In genomic region chr5:27018314-27018956, GRCm38 (mm10) we compare ENCODE assay signal across 30 mouse cellular contexts.
DNase-seq lines count a peak whose midpoint lies in the region; ATAC-seq and TF ChIP-seq lines count a peak whose summit lies in the region.
"Had no signal": no experiment of that assay in that cellular context is flagged by ENCODE, and none has a peak within 500 bp of the region (broad histone marks: within the 10 kb centered on the region; RNA-seq: fewer than 3 reads in every experiment).

No protein-coding gene starts in this region.

- no peak for DNase-seq in forebrain, postnatal 0 days
- no peak for DNase-seq in forebrain, embryonic 10.5 days (ENCODE audit: extremely low spot score, low spot score)
- no peak for DNase-seq in midbrain, embryonic 10.5 days (ENCODE audit: low spot score)
- no peak for DNase-seq in liver
- no peak for DNase-seq in cerebellum, postnatal 4 days (ENCODE audit: low spot score in 2 of 2)
- DNase-seq: adrenal gland, postnatal 10 days; cerebellum, adult 18-20 months; cerebellum, postnatal 10 days; gastrocnemius, postnatal 10 days; heart, postnatal 14 days; kidney, adult 8-10 months; kidney, postnatal 4 days; layer of hippocampus, postnatal 36 days; left cerebral cortex, postnatal 4 days; liver, embryonic 13.5 days; lung, adult 18-20 months; right cerebral cortex, postnatal 4 days; thymus, adult 18-20 months; thymus, postnatal 36 days had no signal

- no peak overlapping the region for H3K9ac ChIP-seq in forebrain, postnatal 0 days
- no peak overlapping the region for H3K9ac ChIP-seq in midbrain, embryonic 16.5 days (ENCODE audit: low read depth, low read length)
- H3K9ac ChIP-seq in neural tube, embryonic 14.5 days (replicated peaks; ENCODE audit: low read depth, low read length), result no peak overlapping the region
- H3K9ac ChIP-seq: forebrain, embryonic 12.5 days; liver, embryonic 13.5 days had no signal

- no peak overlapping the region for H3K4me3 ChIP-seq in forebrain, postnatal 0 days (ENCODE audit: low read depth, low read length)
- no peak overlapping the region for H3K4me3 ChIP-seq in forebrain, embryonic 10.5 days
- no peak overlapping the region for H3K4me3 ChIP-seq in midbrain, embryonic 16.5 days (ENCODE audit: low read depth, low read length)
- H3K4me3 ChIP-seq in midbrain, embryonic 10.5 days, result no peak overlapping the region
- no peak overlapping the region for H3K4me3 ChIP-seq in neural tube, embryonic 14.5 days (ENCODE audit: low read depth, low read length)
- H3K4me3 ChIP-seq: erythroblast, embryonic 14.5 days; forebrain, embryonic 12.5 days; liver, embryonic 13.5 days; myocyte had no signal

- 44% methylated on average over 3 of the region's 3 CpGs for WGBS in forebrain, postnatal 0 days
- 67% methylated on average over 3 of the region's 3 CpGs for WGBS in forebrain, embryonic 10.5 days
- 32% methylated on average over 3 of the region's 3 CpGs for WGBS in midbrain, embryonic 16.5 days
- 54% methylated on average over 3 of the region's 3 CpGs for WGBS in midbrain, embryonic 10.5 days
- 37% methylated on average over 3 of the region's 3 CpGs for WGBS in neural tube, embryonic 14.5 days

- no peak overlapping the region for H3K27ac ChIP-seq in forebrain, postnatal 0 days (ENCODE audit: low read depth, low read length)
- H3K27ac ChIP-seq in forebrain, embryonic 10.5 days, result no peak overlapping the region
- no peak overlapping the region for H3K27ac ChIP-seq in midbrain, embryonic 16.5 days (ENCODE audit: low read length)
- H3K27ac ChIP-seq in midbrain, embryonic 10.5 days (replicated peaks), result no peak overlapping the region
- no peak overlapping the region for H3K27ac ChIP-seq in neural tube, embryonic 14.5 days (ENCODE audit: low read depth, low read length)
- H3K27ac ChIP-seq: forebrain, embryonic 12.5 days; kidney, postnatal 0 days; liver, embryonic 13.5 days; macrophage; stomach, postnatal 0 days had no signal

- no peaks in the 10 kb centered on the region for H3K9me3 ChIP-seq in forebrain, postnatal 0 days (ENCODE audit: low read length)
- H3K9me3 ChIP-seq in forebrain, embryonic 10.5 days, result no peaks in the 10 kb centered on the region
- H3K9me3 ChIP-seq in midbrain, embryonic 16.5 days (replicated peaks; ENCODE audit: control insufficient read depth, low read length, poor library complexity, severe bottlenecking), result no peaks in the 10 kb centered on the region
- no peaks in the 10 kb centered on the region for H3K9me3 ChIP-seq in midbrain, embryonic 10.5 days (replicated peaks)
- H3K9me3 ChIP-seq in neural tube, embryonic 14.5 days (ENCODE audit: control insufficient read depth, low read length), result no peaks in the 10 kb centered on the region
- H3K9me3 ChIP-seq: forebrain, embryonic 12.5 days; liver, embryonic 13.5 days had no signal

- H3K4me1 ChIP-seq in forebrain, postnatal 0 days (ENCODE audit: insufficient read depth), result no peaks in the 10 kb centered on the region
- no peaks in the 10 kb centered on the region for H3K4me1 ChIP-seq in forebrain, embryonic 10.5 days
- no peaks in the 10 kb centered on the region for H3K4me1 ChIP-seq in midbrain, embryonic 16.5 days (ENCODE audit: control insufficient read depth, insufficient read depth, low read length)
- H3K4me1 ChIP-seq in midbrain, embryonic 10.5 days, result peaks cover 7% of the 10 kb centered on the region; the same call in 1 of the 2 replicates
- H3K4me1 ChIP-seq in neural tube, embryonic 14.5 days (ENCODE audit: control insufficient read depth, insufficient read depth, low read length), result peaks cover 3% of the 10 kb centered on the region; the same call in 1 of the 2 replicates
- H3K4me1 ChIP-seq: forebrain, embryonic 12.5 days; liver, embryonic 13.5 days had no signal

- no peak for TF ChIP-seq CTCF in forebrain, postnatal 0 days (IDR thresholded peaks at IDR 0.05; ENCODE audit: low read depth)

- H3K4me2 ChIP-seq in forebrain, postnatal 0 days (ENCODE audit: low read depth), result no peak overlapping the region
- no peak overlapping the region for H3K4me2 ChIP-seq in midbrain, embryonic 16.5 days (ENCODE audit: low read length)
- H3K4me2 ChIP-seq in neural tube, embryonic 14.5 days (ENCODE audit: low read depth, low read length), result no peak overlapping the region
- H3K4me2 ChIP-seq: forebrain, embryonic 12.5 days; liver, embryonic 13.5 days had no signal

- H3K36me3 ChIP-seq in forebrain, postnatal 0 days (ENCODE audit: insufficient read depth), result no peaks in the 10 kb centered on the region
- no peaks in the 10 kb centered on the region for H3K36me3 ChIP-seq in forebrain, embryonic 10.5 days (replicated peaks)
- H3K36me3 ChIP-seq in midbrain, embryonic 16.5 days (ENCODE audit: control insufficient read depth, insufficient read depth, low read length), result no peaks in the 10 kb centered on the region
- no peaks in the 10 kb centered on the region for H3K36me3 ChIP-seq in midbrain, embryonic 10.5 days
- H3K36me3 ChIP-seq in neural tube, embryonic 14.5 days (ENCODE audit: control insufficient read depth, insufficient read depth, low read length), result no peaks in the 10 kb centered on the region
- H3K36me3 ChIP-seq: forebrain, embryonic 12.5 days; liver, embryonic 13.5 days had no signal

- no peaks in the 10 kb centered on the region for H3K27me3 ChIP-seq in forebrain, postnatal 0 days (ENCODE audit: insufficient read depth, low read length)
- H3K27me3 ChIP-seq in forebrain, embryonic 10.5 days (ENCODE audit: poor library complexity, severe bottlenecking), result no peaks in the 10 kb centered on the region
- H3K27me3 ChIP-seq in midbrain, embryonic 16.5 days (ENCODE audit: control insufficient read depth, insufficient read depth, low read depth, low read length), result no peaks in the 10 kb centered on the region
- H3K27me3 ChIP-seq in midbrain, embryonic 10.5 days (ENCODE audit: low read depth, poor library complexity, severe bottlenecking), result no peaks in the 10 kb centered on the region
- H3K27me3 ChIP-seq in neural tube, embryonic 14.5 days (ENCODE audit: control insufficient read depth, insufficient read depth, low read length), result no peaks in the 10 kb centered on the region
- H3K27me3 ChIP-seq: forebrain, embryonic 12.5 days; liver, embryonic 13.5 days; Patski had no signal

- ATAC-seq in forebrain, postnatal 0 days, result 0 out of 2 replicates have a peak, but pooled peaks have one; percentile 27
- ATAC-seq in midbrain, embryonic 16.5 days, result 0 out of 2 replicates have a peak, but pooled peaks have one; percentile 42
- peak; percentile 65; the same call in 1 of the 2 replicates for ATAC-seq in neural tube, embryonic 14.5 days (ENCODE audit: low read depth)
- ATAC-seq: intestine, embryonic 16.5 days; lung, postnatal 0 days; Patski had no signal
